Mouse (Mus musculus) hindbrain, embryonic 16.5 days (tissue): Measurements from ENCODE around the gene Chst12. TPM values are rescaled to one million over a fixed set of nuclear protein-coding genes. Genes with fewer than 3 reads are reported as not detected.
A peak's percentile ranks its signal among the peaks of the same experiment; 100 is the strongest.
"Not testable (repeated sequence)": the region's sequence is repeated elsewhere in the genome, so short reads cannot be mapped to it uniquely, and the experiment has no call there.

Experiments used
- ATAC-seq: fragments of 200-750 bp; cut with Nextera tagmentation; 2 replicates; pipeline ENCODE4 v1.8.0; 2017; ENCODE audit warnings: moderate TSS enrichment, moderate library complexity
- H3K27ac ChIP-seq: fragments of 300-500 bp; sonication (generic); 2 replicates; pipeline ENCODE4 v1.5.1; 2014; ENCODE audit warnings: low read depth, mild to moderate bottlenecking, control low read depth, low read length, moderate library complexity
- H3K27me3 ChIP-seq: fragments of 300-500 bp; sonication (generic); replicated peaks from 2 replicates; pipeline ENCODE4 v1.6.1; 2014; ENCODE audit warnings: low read length; ENCODE audit not compliant: control insufficient read depth, insufficient read depth
- H3K36me3 ChIP-seq: fragments of 300-500 bp; sonication (generic); 2 replicates; pipeline ENCODE4 v1.6.1; 2014; ENCODE audit warnings: mild to moderate bottlenecking, low read length, moderate library complexity, mixed read lengths; ENCODE audit not compliant: control insufficient read depth, insufficient read depth
- H3K4me1 ChIP-seq: fragments of 300-500 bp; sonication (generic); 2 replicates; pipeline ENCODE4 v1.6.1; 2014; ENCODE audit warnings: low read depth, low read length; ENCODE audit not compliant: control insufficient read depth, insufficient read depth
- H3K4me2 ChIP-seq: fragments of 300-500 bp; sonication (generic); 2 replicates; pipeline ENCODE4 v1.6.1; 2014; ENCODE audit warnings: mild to moderate bottlenecking, low read length, control low read depth, moderate library complexity
- H3K4me3 ChIP-seq: fragments of 300-500 bp; sonication (generic); 2 replicates; pipeline ENCODE4 v1.5.1; 2014; ENCODE audit warnings: mild to moderate bottlenecking, low read length, control low read depth, moderate library complexity
- H3K9ac ChIP-seq: fragments of 300-500 bp; sonication (generic); 2 replicates; pipeline ENCODE4 v1.6.1; 2014; ENCODE audit warnings: low read depth, mild to moderate bottlenecking, control low read depth, low read length, moderate library complexity
- H3K9me3 ChIP-seq: fragments of 300-500 bp; sonication (generic); 2 replicates; pipeline ENCODE4 v1.6.1; 2014; ENCODE audit warnings: mild to moderate bottlenecking, low read length, moderate library complexity; ENCODE audit not compliant: control insufficient read depth
- WGBS: fragments of 180-500 bp; shearing (Covaris S2); extraction: QIAGEN DNeasy Blood & Tissue Kit; methylation state at CpG from one replicate; pipeline ENCODE4 v1.1.7; 2014; 5-methylcytosine and 5-hydroxymethylcytosine counted together
- polyA plus RNA-seq: library from polyadenylated mRNA; unstranded; fragments of >200 nt; fragmentation: Nextera tagmentation; extraction: Ambion mirVana; gene quantifications from 2 replicates; pipeline ENCODE4 v1.2.1, GENCODE M21; 2015

The Chst12 gene
- polyA plus RNA-seq = 27.6 and 30.3 TPM in 2 replicates

- H3K4me2 ChIP-seq = peak within 1 kb of the TSS; percentile 75
- H3K4me3 ChIP-seq = peak within 1 kb of the TSS; percentile 74
- H3K4me1 ChIP-seq = peaks cover 34% of the 10 kb centered on the region
- peak; percentile 97 for ATAC-seq
- H3K9me3 ChIP-seq = no peaks in the 10 kb centered on the region
- H3K27me3 ChIP-seq = peaks cover 2% of the 10 kb centered on the region; the same call in 1 of the 2 replicates
- H3K36me3 ChIP-seq = no peaks in the 10 kb centered on the region
- WGBS = under 1% methylated on average over 38 of the region's 38 CpGs
- H3K27ac ChIP-seq = peak within 1 kb of the TSS; percentile 83
- H3K9ac ChIP-seq = peak within 1 kb of the TSS; percentile 81
These were observed at the start of gene Chst12 for GRCm38 (mm10) chr5:140505208-140505780. Gene Chst12 (plus strand): TSS chr5:140505550.

DNA sequence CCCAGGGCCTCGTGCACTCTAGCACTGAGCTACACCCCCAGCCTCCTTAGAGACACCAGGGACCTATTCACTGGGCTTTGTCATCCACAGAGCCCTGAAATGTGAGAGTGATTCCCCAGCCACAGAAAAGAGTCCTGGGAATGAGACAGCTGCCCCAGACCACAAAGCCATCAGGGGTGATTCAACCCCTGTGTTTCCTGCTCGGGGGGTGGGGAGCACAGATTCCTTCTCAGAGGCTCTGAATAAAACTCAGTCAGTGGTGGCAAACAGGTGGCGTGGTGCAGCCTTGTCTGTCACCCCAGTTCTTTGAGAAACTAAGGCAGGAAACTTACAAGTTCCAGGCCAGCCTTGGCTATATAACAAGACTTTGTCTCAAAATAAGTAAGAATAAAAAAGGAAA, 43.9 kb upstream of the Chst12 start:
- Histone ChIP-seq H3K9me3 (peaks cover 2% of the 10 kb centered on the region; the same call in 1 of the 2 replicates), H3K4me2 (no peak overlapping the region), H3K4me3 (no peak overlapping the region), H3K27me3 (no peaks in the 10 kb centered on the region), H3K27ac (no peak overlapping the region), H3K9ac (no peak overlapping the region), H3K36me3 (no peaks in the 10 kb centered on the region), H3K4me1 (no peaks in the 10 kb centered on the region)
- WGBS = 81% methylated on average over 3 of the region's 3 CpGs
- ATAC-seq = no peak

GRCm38 (mm10) chr5:140463151-140463550, 42.2 kb upstream of the Chst12 start:
- not testable (repeated sequence) for H3K27ac ChIP-seq, H3K9ac ChIP-seq, H3K9me3 ChIP-seq, H3K27me3 ChIP-seq, H3K4me2 ChIP-seq, H3K4me1 ChIP-seq, ATAC-seq, H3K4me3 ChIP-seq, H3K36me3 ChIP-seq
- WGBS = 89% methylated on average over 2 of the region's 2 CpGs

GRCm38 (mm10) chr5:140464943-140465342, 40.4 kb upstream of the Chst12 start:
- WGBS = 81% methylated on average over 2 of the region's 2 CpGs

GRCm38 (mm10) chr5:140472336-140472735, 33.0 kb upstream of the Chst12 start:
- Histone ChIP-seq H3K36me3 (no peaks in the 10 kb centered on the region), H3K27me3 (no peaks in the 10 kb centered on the region), H3K4me2 (no peak overlapping the region), H3K27ac (no peak overlapping the region), H3K4me1 (no peaks in the 10 kb centered on the region), H3K9ac (no peak overlapping the region), H3K4me3 (no peak overlapping the region), H3K9me3 (no peaks in the 10 kb centered on the region)
- 83% methylated on average over 3 of the region's 3 CpGs for whole genome bisulfite sequencing
- ATAC-seq = no peak

More at GRCm38 (mm10) chr5:140464943-140465342, 40.4 kb upstream of the Chst12 start:
- H3K4me1 ChIP-seq = no peaks in the 10 kb centered on the region
- ATAC-seq = no peak
- H3K27me3 ChIP-seq = no peaks in the 10 kb centered on the region
- H3K27ac ChIP-seq = no peak overlapping the region
- peaks cover 2% of the 10 kb centered on the region; the same call in 1 of the 2 replicates for H3K9me3 ChIP-seq
- no peak overlapping the region for H3K4me3 ChIP-seq
- no peak overlapping the region for H3K9ac ChIP-seq
- H3K36me3 ChIP-seq = no peaks in the 10 kb centered on the region
- no peak overlapping the region for H3K4me2 ChIP-seq

- Histone ChIP-seq H3K4me3 (no peak overlapping the region), H3K27ac (no peak overlapping the region), H3K36me3 (no peaks in the 10 kb centered on the region), H3K27me3 (no peaks in the 10 kb centered on the region), H3K4me1 (no peaks in the 10 kb centered on the region), H3K9me3 (no peaks in the 10 kb centered on the region), H3K9ac (no peak overlapping the region), H3K4me2 (no peak overlapping the region)
- WGBS = 92% methylated on average over 4 of the region's 4 CpGs
- no peak for ATAC-seq
These were observed 23.9 kb upstream of the Chst12 start for GRCm38 (mm10) chr5:140481458-140481857.

DNA sequence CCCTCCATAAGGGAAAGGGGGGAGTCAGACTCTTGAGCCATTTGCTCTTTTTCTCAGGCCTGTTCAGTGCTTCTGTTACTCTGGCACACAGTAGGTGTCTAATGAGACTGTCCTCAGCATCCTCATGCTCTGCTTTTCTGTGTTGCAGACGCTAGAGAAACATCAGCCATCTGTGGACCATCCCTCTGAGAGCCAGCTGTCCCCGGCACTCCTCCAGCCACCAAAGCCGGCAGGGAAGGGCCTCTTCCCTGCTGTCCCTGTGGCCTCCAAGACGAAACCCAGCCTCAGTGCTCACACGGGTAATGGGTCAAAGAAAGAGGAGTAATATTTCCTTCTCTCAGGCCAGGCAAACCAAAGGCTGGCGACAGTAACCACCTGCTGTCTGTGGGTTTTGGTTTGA, 14.2 kb upstream of the Chst12 start:
- H3K9me3 ChIP-seq = no peaks in the 10 kb centered on the region
- H3K36me3 ChIP-seq = no peaks in the 10 kb centered on the region
- H3K4me1 ChIP-seq = no peaks in the 10 kb centered on the region
- no peak overlapping the region for H3K9ac ChIP-seq
- WGBS = 61% methylated on average over 6 of the region's 6 CpGs
- H3K4me2 ChIP-seq = no peak overlapping the region
- H3K27ac ChIP-seq = no peak overlapping the region
- no peaks in the 10 kb centered on the region for H3K27me3 ChIP-seq
- no peak overlapping the region for H3K4me3 ChIP-seq
- no peak for ATAC-seq

GRCm38 (mm10) chr5:140492684-140493233, 12.6 kb upstream of the Chst12 start:
- Histone ChIP-seq H3K9ac (no peak overlapping the region), H3K4me1 (no peaks in the 10 kb centered on the region), H3K9me3 (no peaks in the 10 kb centered on the region), H3K36me3 (no peaks in the 10 kb centered on the region), H3K4me2 (no peak overlapping the region), H3K27ac (no peak overlapping the region), H3K27me3 (no peaks in the 10 kb centered on the region), H3K4me3 (no peak overlapping the region)
- no peak for ATAC-seq
- 40% methylated on average over 11 of the region's 11 CpGs for WGBS

DNA sequence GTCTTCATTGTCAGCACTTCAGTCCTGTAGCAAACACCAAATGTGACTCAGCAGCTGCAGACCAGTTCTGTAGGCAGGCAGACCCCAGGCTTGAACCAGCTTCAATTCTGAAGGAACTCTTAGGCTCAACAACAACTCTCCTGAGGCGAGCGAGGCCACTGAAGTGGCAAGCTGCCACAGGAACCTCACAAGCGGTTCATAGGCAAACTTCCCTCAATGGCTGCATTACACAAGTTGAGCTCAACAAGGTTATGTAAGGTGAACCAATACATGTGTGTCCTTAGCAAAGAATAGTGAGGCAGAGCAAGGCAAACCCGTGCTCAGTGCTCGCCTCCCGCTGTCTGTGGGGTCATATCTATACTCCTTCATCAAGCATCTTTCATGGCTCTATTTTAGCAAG, 7.2 kb upstream of the Chst12 start:
- no peaks in the 10 kb centered on the region for H3K27me3 ChIP-seq
- peaks cover 4% of the 10 kb centered on the region; the same call in 1 of the 2 replicates for H3K4me1 ChIP-seq
- no peak for ATAC-seq
- H3K36me3 ChIP-seq = no peaks in the 10 kb centered on the region
- H3K9me3 ChIP-seq = no peaks in the 10 kb centered on the region
- no peak overlapping the region for H3K4me3 ChIP-seq
- 84% methylated on average over 6 of the region's 6 CpGs for WGBS
- no peak overlapping the region for H3K4me2 ChIP-seq
- H3K9ac ChIP-seq = no peak overlapping the region
- no peak overlapping the region for H3K27ac ChIP-seq
